Mouse (Mus musculus) embryonic facial prominence, embryonic 12.5 days (tissue): Measurements from ENCODE around the gene Slc44a4. TPM values are rescaled to one million over a fixed set of nuclear protein-coding genes. Genes with fewer than 3 reads are reported as not detected.

Source experiments
- ATAC-seq: fragments of 200-750 bp; cut with Nextera tagmentation; 2 replicates; pipeline ENCODE4 v1.8.0; 2017; ENCODE audit not compliant: insufficient number of reproducible peaks, insufficient read depth, low FRiP score, low TSS enrichment
- H3K27ac ChIP-seq: fragments of 300-500 bp; sonication (generic); 2 replicates; pipeline ENCODE4 v1.5.1; 2016; ENCODE audit warnings: mild to moderate bottlenecking
- H3K27me3 ChIP-seq: fragments of 300-500 bp; sonication (generic); 2 replicates; pipeline ENCODE4 v1.6.1; 2016; ENCODE audit warnings: mild to moderate bottlenecking, moderate library complexity
- H3K36me3 ChIP-seq: fragments of 300-500 bp; sonication (generic); 2 replicates; pipeline ENCODE4 v1.6.1; 2016; ENCODE audit warnings: mild to moderate bottlenecking
- H3K4me1 ChIP-seq: fragments of 300-500 bp; sonication (generic); 2 replicates; pipeline ENCODE4 v1.6.1; 2016
- H3K4me2 ChIP-seq: fragments of 300-500 bp; sonication (generic); replicated peaks from 2 replicates; pipeline ENCODE4 v1.6.1; 2016; ENCODE audit warnings: mild to moderate bottlenecking, moderate library complexity
- H3K4me3 ChIP-seq: fragments of 300-500 bp; sonication (generic); 2 replicates; pipeline ENCODE4 v1.5.1; 2016; ENCODE audit warnings: mild to moderate bottlenecking
- H3K9ac ChIP-seq: fragments of 300-500 bp; sonication (generic); 2 replicates; pipeline ENCODE4 v1.6.1; 2016; ENCODE audit warnings: mild to moderate bottlenecking, moderate library complexity
- H3K9me3 ChIP-seq: fragments of 300-500 bp; sonication (generic); 2 replicates; pipeline ENCODE4 v1.6.1; 2016; ENCODE audit warnings: mild to moderate bottlenecking, moderate library complexity
- WGBS: fragments of 180-500 bp; shearing (Covaris S2); methylation state at CpG from one replicate; pipeline ENCODE4 v1.1.7; 2016; 5-methylcytosine and 5-hydroxymethylcytosine counted together
- polyA plus RNA-seq: library from polyadenylated mRNA; unstranded; fragments of >200 nt; fragmentation: Nextera tagmentation; extraction: Ambion mirVana; gene quantifications from 2 replicates; pipeline ENCODE4 v1.2.1, GENCODE M21; 2016

Slc44a4 gene
- polyA plus RNA-seq, 1 experiment from 2014 or later: not detected

DNA sequence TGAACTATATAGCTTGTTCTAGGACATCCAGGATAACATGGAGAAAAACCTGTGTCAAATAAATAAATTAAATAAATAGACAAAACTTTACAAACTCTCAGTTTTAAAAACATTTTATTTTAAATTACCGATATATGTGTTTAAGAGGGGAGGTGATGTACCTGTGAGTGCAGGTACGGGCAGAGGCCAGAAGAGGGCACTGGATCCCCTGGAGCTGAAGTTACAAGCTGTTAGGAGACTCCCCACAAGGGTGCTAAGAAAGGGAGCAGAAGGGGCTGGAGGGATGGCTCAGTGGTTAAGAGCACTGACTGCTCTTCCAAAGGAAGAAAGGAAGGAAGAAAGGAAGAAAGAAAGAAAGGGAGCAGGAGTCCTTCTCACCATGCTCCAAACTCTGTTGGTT lies 22.9 kb upstream of the Slc44a4 start:
- 0 out of 2 replicates have a peak, but pooled peaks cover 4% of the 10 kb centered on the region for H3K9me3 ChIP-seq
- H3K36me3 ChIP-seq: peaks cover 7% of the 10 kb centered on the region
- no peak overlapping the region for H3K4me2 ChIP-seq
- no peaks in the 10 kb centered on the region for H3K27me3 ChIP-seq
- 95% methylated on average over 2 of the region's 2 CpGs for WGBS
- no peak overlapping the region for H3K9ac ChIP-seq
- no peak overlapping the region for H3K27ac ChIP-seq
- no peak overlapping the region for H3K4me3 ChIP-seq
- peaks cover 18% of the 10 kb centered on the region for H3K4me1 ChIP-seq
- no peak for ATAC-seq

DNA sequence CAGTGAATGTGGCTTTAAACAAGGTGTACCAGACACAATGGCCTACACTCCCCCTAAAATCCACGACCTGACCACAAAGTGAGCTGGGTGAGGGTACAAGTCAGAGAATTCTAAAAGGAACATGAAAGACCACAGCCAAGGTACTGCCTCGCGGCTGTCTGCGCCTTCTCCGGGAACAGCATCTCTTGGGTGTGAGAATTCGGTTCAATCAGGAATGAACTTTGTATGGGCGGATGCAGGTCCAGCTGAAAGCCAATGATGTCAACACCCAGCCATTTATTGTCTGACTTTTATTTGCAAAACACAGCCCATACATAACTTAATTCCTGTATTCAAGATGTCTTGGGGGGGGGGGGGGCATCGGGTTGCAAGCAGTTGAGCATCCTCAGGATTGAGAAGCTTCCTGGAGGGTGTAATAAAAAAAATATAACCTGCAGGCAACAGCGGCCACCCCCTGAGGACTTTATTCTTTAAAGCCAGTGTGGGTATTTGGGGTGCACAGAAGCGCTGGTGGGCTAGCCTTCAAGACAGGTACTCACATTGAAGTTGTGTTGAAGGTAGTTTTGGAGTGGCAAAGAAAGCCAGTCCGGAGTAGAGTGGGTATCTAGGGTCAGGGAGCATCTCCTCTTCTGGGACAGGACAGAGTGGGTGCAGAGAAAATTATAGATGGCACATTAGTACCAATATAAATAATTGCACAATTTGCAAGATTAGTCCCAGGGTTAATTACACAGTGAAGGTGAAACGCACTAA lies 21.0 kb upstream of the Slc44a4 start:
- WGBS: 76% methylated on average over 12 of the region's 12 CpGs
- H3K27ac ChIP-seq: 0 out of 2 replicates have a peak overlapping the region, but pooled peaks have one; percentile 95
- peak overlapping the region; percentile 83; the same call in 1 of the 2 replicates for H3K4me3 ChIP-seq
- 0 out of 2 replicates have a peak, but pooled peaks cover 4% of the 10 kb centered on the region for H3K9me3 ChIP-seq
- no peak for ATAC-seq
- H3K9ac ChIP-seq: no peak overlapping the region
- peaks cover 9% of the 10 kb centered on the region for H3K36me3 ChIP-seq
- peaks cover 29% of the 10 kb centered on the region for H3K4me1 ChIP-seq
- no peaks in the 10 kb centered on the region for H3K27me3 ChIP-seq
- H3K4me2 ChIP-seq: peak overlapping the region; percentile 97

DNA sequence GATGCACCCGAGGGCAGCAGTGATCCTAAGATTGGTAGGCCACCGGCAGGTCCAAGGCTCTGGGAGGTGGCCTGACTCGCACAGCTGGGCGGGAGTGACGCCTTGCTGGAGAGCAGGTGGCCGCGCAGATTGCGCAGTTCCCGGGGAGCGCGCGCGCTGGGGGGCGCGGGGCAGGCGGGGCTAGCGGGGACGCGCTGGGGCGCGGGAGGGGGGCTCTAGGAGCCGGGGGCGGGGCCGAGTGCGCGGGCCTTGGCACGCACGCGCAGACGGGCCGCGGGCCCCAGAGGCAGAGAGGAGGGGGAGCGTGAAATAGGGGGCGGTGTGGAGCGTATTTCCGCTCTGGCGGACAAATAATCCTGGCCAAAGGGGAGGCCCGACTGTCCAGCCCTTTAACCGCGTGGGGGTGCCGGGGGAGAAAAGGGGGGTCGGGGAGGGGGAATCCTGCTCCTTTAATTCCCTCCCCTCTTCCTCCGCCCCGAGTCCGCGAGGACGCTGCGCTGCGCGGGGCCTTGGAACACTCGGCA lies 20.1 kb upstream of the Slc44a4 start:
- H3K27ac ChIP-seq: peak overlapping the region; percentile 95
- H3K4me3 ChIP-seq: peak overlapping the region; percentile 83
- H3K36me3 ChIP-seq: peaks cover 9% of the 10 kb centered on the region
- H3K4me1 ChIP-seq: peaks cover 29% of the 10 kb centered on the region
- ATAC-seq: peak; percentile 86
- H3K4me2 ChIP-seq: peak overlapping the region; percentile 97
- peak overlapping the region; percentile 95 for H3K9ac ChIP-seq
- under 1% methylated on average over 49 of the region's 51 CpGs for WGBS
- 0 out of 2 replicates have a peak, but pooled peaks cover 4% of the 10 kb centered on the region for H3K9me3 ChIP-seq
- H3K27me3 ChIP-seq: no peaks in the 10 kb centered on the region

DNA sequence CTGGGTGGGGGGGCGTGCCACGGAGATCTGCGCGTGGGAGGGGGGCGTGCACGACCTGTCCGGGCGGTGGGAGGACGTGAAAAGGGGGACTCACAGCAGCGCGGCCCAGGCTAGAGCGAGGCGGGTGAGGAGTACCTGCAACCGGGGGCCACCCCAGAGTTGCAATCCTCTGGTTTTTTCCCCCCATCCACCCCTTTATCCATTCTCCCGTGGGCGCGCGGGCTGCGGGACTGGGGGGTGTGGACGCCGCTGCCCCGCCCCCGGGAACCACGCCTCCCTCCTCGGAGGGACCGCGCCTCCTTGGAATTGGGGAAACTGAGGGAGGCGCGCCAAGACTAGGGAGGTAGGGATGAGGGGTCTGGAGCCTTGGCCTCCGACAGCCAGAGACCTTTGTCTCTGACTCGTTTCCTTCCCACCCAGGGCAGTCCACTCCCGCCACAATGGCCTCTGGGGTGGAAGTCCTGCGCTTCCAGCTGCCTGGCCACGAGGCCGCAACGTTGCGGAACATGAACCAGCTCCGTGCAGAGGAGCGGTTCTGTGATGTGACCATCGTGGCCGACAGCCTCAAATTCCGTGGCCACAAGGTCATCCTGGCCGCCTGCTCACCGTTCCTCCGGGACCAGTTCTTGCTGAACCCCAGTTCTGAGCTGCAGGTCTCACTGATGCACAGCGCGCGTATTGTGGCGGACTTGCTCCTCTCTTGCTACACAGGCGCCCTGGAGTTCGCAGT lies 19.3 kb upstream of the Slc44a4 start:
- H3K9ac ChIP-seq: peak overlapping the region; percentile 95
- peak overlapping the region; percentile 83 for H3K4me3 ChIP-seq
- H3K4me2 ChIP-seq: peak overlapping the region; percentile 97
- ATAC-seq: no peak
- H3K4me1 ChIP-seq: peaks cover 29% of the 10 kb centered on the region
- no peaks in the 10 kb centered on the region for H3K27me3 ChIP-seq
- WGBS: 6% methylated on average over 48 of the region's 51 CpGs
- H3K9me3 ChIP-seq: 0 out of 2 replicates have a peak, but pooled peaks cover 4% of the 10 kb centered on the region
- H3K27ac ChIP-seq: peak overlapping the region; percentile 95
- H3K36me3 ChIP-seq: peaks cover 9% of the 10 kb centered on the region

DNA sequence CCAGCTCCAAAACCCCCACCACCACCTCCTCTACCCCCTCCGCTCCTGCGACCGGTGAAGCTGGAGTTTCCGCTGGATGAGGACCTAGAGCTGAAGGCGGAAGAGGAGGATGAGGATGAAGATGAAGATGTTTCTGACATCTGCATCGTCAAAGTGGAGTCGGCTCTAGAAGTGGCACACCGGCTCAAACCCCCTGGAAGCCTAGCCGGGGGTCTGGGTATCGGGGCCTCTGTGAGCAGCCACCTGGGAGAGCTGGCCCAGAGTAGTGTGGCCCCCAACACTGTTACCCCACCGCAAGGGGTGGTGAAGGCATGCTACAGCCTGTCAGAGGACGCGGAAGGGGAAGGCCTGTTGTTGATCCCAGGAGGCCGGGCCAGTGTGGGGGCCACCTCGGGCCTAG lies 18.5 kb upstream of the Slc44a4 start:
- H3K4me1 ChIP-seq: peaks cover 35% of the 10 kb centered on the region
- peak overlapping the region; percentile 97 for H3K4me2 ChIP-seq
- WGBS: 92% methylated on average over 15 of the region's 15 CpGs
- no peak for ATAC-seq
- H3K27ac ChIP-seq: peak overlapping the region; percentile 95
- H3K9ac ChIP-seq: peak overlapping the region; percentile 95
- 0 out of 2 replicates have a peak, but pooled peaks cover 4% of the 10 kb centered on the region for H3K9me3 ChIP-seq
- peaks cover 9% of the 10 kb centered on the region for H3K36me3 ChIP-seq
- H3K4me3 ChIP-seq: peak overlapping the region; percentile 83
- H3K27me3 ChIP-seq: no peaks in the 10 kb centered on the region

DNA sequence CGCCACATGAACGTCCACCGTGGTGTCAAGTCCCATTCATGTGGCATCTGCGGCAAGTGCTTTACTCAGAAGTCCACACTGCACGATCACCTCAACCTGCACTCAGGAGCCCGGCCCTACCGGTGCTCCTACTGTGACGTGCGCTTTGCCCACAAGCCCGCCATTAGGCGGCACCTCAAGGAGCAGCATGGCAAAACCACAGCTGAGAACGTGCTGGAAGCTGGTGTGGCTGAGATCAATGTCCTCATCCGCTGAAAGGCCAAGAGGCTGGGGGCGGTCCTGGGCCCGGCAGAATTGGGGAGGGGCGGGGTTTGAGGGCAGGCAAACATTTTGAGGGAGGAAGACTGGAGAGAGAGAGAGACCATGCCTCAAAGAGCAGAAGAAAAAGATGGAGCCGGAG lies 17.9 kb upstream of the Slc44a4 start:
- Histone ChIP-seq H3K27ac (no peak overlapping the region), H3K9me3 (0 out of 2 replicates have a peak, but pooled peaks cover 4% of the 10 kb centered on the region), H3K36me3 (peaks cover 10% of the 10 kb centered on the region), H3K4me1 (peaks cover 35% of the 10 kb centered on the region), H3K27me3 (no peaks in the 10 kb centered on the region), H3K4me2 (peak overlapping the region; percentile 97), H3K9ac (no peak overlapping the region), H3K4me3 (peak overlapping the region; percentile 83; the same call in 1 of the 2 replicates)
- WGBS: 88% methylated on average over 17 of the region's 17 CpGs
- no peak for ATAC-seq

DNA sequence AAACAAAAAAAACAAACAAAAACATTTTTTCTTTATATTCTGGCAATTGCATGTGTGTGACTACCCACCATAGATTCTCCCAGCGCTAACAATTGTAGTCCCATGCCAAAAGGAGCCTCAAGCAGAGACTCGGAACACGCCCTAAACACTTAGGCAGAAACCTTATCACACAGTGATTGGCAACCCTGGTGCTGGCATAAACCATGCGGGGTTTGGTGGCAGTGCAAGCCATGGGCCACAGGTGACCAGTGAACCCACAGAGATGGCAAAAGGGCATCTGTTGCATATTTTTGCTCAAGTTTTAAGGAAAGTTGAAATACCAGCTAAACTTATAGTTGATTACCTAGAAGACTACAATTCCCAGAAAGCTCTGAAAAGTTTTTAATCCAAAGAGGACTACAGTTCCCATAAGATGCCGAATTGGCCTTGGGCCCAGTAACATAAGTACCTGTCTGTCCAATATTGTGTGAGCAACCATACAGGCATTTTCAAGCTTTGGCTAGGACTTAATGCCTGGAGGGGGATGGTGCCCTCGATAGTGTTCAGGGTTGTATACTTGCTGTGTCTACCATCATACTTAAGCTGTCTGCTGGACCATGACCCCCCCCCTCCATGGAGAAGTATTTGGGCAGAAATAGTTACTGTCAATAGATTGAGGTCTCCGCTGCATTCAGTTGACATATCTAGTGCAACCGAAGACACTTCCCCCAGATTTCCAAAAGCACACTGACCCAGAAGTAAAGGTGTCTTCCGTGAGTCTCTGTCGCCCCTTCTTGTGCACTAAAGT lies 16.7 kb upstream of the Slc44a4 start:
- 23% methylated on average over 10 of the region's 10 CpGs for WGBS
- ATAC-seq: no peak
- H3K27ac ChIP-seq: peak overlapping the region; percentile 96
- 0 out of 2 replicates have a peak, but pooled peaks cover 4% of the 10 kb centered on the region for H3K9me3 ChIP-seq
- peaks cover 35% of the 10 kb centered on the region for H3K4me1 ChIP-seq
- H3K27me3 ChIP-seq: no peaks in the 10 kb centered on the region
- H3K9ac ChIP-seq: peak overlapping the region; percentile 98
- peaks cover 18% of the 10 kb centered on the region for H3K36me3 ChIP-seq
- peak overlapping the region; percentile 97 for H3K4me2 ChIP-seq
- H3K4me3 ChIP-seq: peak overlapping the region; percentile 99

DNA sequence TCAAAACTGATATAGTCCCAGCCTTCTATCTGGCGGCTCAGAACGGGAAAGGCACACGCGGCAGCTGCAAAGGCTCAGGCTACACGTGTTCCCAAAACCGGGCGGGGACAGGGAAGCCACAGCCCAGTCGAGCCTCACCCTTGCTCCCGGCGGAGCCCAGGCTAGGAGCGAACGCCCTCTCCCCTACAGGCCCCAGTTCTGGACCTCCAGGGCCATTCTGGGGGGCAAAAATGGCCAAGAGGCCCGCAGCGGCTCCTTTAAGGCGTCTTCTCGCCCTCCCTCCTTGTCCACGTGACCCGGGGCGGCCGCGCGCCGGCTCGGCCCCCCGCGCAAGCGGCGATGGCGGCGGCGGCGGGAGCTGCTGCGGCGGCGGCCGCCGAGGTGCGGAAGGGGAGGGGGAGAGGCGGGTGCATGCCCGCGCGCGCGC lies 16.1 kb upstream of the Slc44a4 start, which contains the start of the genes C2 and Ehmt2:
TSS of gene C2 (minus strand) at position 106 of the 427 bp plus-strand sequence.
TSS of gene Ehmt2 (plus strand) at position 310 of the 427 bp plus-strand sequence.
- H3K4me1 ChIP-seq: peaks cover 35% of the 10 kb centered on the region
- peak within 1 kb of the TSS; percentile 98 for H3K9ac ChIP-seq
- no peaks in the 10 kb centered on the region for H3K27me3 ChIP-seq
- peak within 1 kb of the TSS; percentile 99 for H3K4me3 ChIP-seq
- H3K9me3 ChIP-seq: 0 out of 2 replicates have a peak, but pooled peaks cover 4% of the 10 kb centered on the region
- peak; percentile 17; the same call in 1 of the 2 replicates for ATAC-seq
- H3K36me3 ChIP-seq: peaks cover 24% of the 10 kb centered on the region
- under 1% methylated on average over 37 of the region's 44 CpGs for WGBS
- H3K27ac ChIP-seq: peak within 1 kb of the TSS; percentile 96
- H3K4me2 ChIP-seq: peak within 1 kb of the TSS; percentile 97

DNA sequence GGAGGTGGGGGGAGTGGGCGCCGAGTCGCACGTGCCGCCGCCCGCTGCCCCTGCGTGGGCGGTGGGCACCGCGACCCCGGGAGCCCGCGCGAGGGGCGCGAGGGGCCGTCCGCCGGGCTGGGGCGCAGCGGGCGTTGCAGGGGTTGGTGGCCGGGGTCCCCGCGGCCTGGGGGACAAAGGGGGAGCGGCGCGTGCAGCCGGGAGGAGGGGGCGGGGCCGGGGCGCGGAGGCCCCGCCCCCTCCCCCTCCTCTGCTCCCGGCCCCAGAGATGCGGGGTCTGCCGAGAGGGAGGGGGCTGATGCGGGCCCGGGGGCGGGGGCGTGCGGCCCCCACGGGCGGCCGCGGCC lies 15.6 kb upstream of the Slc44a4 start:
- WGBS: under 1% methylated on average over 16 of the region's 47 CpGs
- no peaks in the 10 kb centered on the region for H3K27me3 ChIP-seq
- 0 out of 2 replicates have a peak, but pooled peaks cover 4% of the 10 kb centered on the region for H3K9me3 ChIP-seq
- peaks cover 34% of the 10 kb centered on the region for H3K4me1 ChIP-seq
- no peak for ATAC-seq
- peak overlapping the region; percentile 97 for H3K4me2 ChIP-seq
- peak overlapping the region; percentile 98 for H3K9ac ChIP-seq
- H3K36me3 ChIP-seq: peaks cover 30% of the 10 kb centered on the region
- peak overlapping the region; percentile 99 for H3K4me3 ChIP-seq
- H3K27ac ChIP-seq: peak overlapping the region; percentile 96

DNA sequence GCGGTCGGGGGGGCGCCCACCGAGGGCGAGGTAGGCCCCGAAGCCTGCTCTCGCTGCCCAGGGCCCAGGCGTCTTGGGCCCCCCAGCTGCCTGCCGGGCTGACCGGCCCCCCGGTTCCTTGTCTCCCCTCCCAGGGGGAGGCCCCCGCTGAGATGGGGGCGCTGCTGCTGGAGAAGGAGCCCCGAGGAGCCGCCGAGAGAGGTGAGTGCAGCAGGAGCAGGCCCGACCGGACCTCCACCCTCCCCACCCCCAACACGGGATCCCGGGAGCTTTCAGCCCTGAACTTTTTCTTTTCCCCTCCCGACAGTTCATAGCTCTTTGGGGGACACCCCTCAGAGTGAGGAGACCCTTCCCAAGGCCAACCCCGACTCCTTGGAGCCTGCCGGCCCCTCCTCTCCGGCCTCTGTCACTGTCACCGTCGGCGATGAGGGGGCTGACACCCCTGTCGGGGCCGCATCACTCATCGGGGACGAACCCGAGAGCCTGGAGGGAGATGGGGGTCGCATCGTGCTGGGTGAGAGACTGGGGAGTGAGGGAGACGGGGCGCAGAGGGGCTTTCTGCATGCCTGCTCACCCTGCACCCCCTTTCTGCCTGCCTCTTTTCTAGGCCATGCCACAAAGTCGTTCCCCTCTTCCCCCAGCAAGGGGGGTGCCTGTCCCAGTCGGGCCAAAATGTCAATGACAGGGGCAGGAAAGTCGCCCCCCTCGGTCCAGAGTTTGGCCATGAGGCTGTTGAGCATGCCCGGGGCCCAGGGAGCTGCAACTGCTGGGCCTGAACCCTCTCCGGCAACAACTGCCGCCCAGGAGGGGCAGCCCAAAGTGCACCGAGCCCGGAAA lies 15.0 kb upstream of the Slc44a4 start:
- H3K27ac ChIP-seq: peak overlapping the region; percentile 96
- H3K4me2 ChIP-seq: peak overlapping the region; percentile 97
- no peaks in the 10 kb centered on the region for H3K27me3 ChIP-seq
- H3K4me3 ChIP-seq: peak overlapping the region; percentile 99
- H3K9me3 ChIP-seq: 0 out of 2 replicates have a peak, but pooled peaks cover 4% of the 10 kb centered on the region
- H3K36me3 ChIP-seq: peaks cover 34% of the 10 kb centered on the region
- peaks cover 31% of the 10 kb centered on the region for H3K4me1 ChIP-seq
- ATAC-seq: no peak
- H3K9ac ChIP-seq: peak overlapping the region; percentile 98
- under 1% methylated on average over 41 of the region's 45 CpGs for whole genome bisulfite sequencing
